19 mouse cellular contexts compared by ENCODE assay signal in genomic region chr11:45173546-45173945, GRCm38 (mm10).
DNase-seq lines count a peak whose midpoint lies in the region; ATAC-seq and TF ChIP-seq lines count a peak whose summit lies in the region.
"Had no signal": no experiment of that assay in that cellular context is flagged by ENCODE, and none has a peak within 500 bp of the region (broad histone marks: within the 10 kb centered on the region; RNA-seq: fewer than 3 reads in every experiment).

No protein-coding gene starts in this region.

- H3K4me3 ChIP-seq in intestine, postnatal 0 days (ENCODE audit: low read depth, low read length): no peak overlapping the region
- no peak overlapping the region for H3K4me3 ChIP-seq in intestine, embryonic 15.5 days (replicated peaks)
- no peak overlapping the region for H3K4me3 ChIP-seq in liver, postnatal 0 days (ENCODE audit: low read depth, low read length)
- no peak overlapping the region for H3K4me3 ChIP-seq in stomach, postnatal 0 days (ENCODE audit: low read depth, low read length)
- H3K4me3 ChIP-seq: heart, embryonic 10.5 days; hindbrain, embryonic 15.5 days; left cerebral cortex, adult 2 months; megakaryocyte, embryonic 14.5 days had no signal

- 87% methylated on average over 2 of the region's 2 CpGs for WGBS in intestine, postnatal 0 days
- 83% methylated on average over 2 of the region's 2 CpGs for WGBS in intestine, embryonic 15.5 days
- 74% methylated on average over 2 of the region's 2 CpGs for WGBS in liver, postnatal 0 days (ENCODE audit: insufficient replicate concordance)
- 89% methylated on average over 2 of the region's 2 CpGs for WGBS in stomach, postnatal 0 days

- H3K9me3 ChIP-seq in intestine, postnatal 0 days (ENCODE audit: control insufficient read depth): no peaks in the 10 kb centered on the region
- no peaks in the 10 kb centered on the region for H3K9me3 ChIP-seq in intestine, embryonic 15.5 days
- H3K9me3 ChIP-seq in liver, postnatal 0 days (ENCODE audit: low read length): no peaks in the 10 kb centered on the region
- no peaks in the 10 kb centered on the region for H3K9me3 ChIP-seq in stomach, postnatal 0 days (ENCODE audit: control insufficient read depth, low read length)
- H3K9me3 ChIP-seq: heart, embryonic 10.5 days; hindbrain, embryonic 15.5 days; megakaryocyte, embryonic 14.5 days had no signal

- H3K4me2 ChIP-seq in intestine, postnatal 0 days (replicated peaks; ENCODE audit: low read depth): no peak overlapping the region
- H3K4me2 ChIP-seq in intestine, embryonic 15.5 days (replicated peaks): no peak overlapping the region
- no peak overlapping the region for H3K4me2 ChIP-seq in liver, postnatal 0 days (ENCODE audit: low read depth, low read length)
- H3K4me2 ChIP-seq in stomach, postnatal 0 days (replicated peaks; ENCODE audit: low read depth): no peak overlapping the region
- H3K4me2 ChIP-seq: hindbrain, embryonic 15.5 days had no signal

- H3K36me3 ChIP-seq in intestine, postnatal 0 days (ENCODE audit: control insufficient read depth, insufficient read depth): no peaks in the 10 kb centered on the region
- no peaks in the 10 kb centered on the region for H3K36me3 ChIP-seq in intestine, embryonic 15.5 days
- no peaks in the 10 kb centered on the region for H3K36me3 ChIP-seq in liver, postnatal 0 days (replicated peaks; ENCODE audit: insufficient read depth, low read length)
- H3K36me3 ChIP-seq in stomach, postnatal 0 days (ENCODE audit: control insufficient read depth, insufficient read depth, low read length): no peaks in the 10 kb centered on the region
- H3K36me3 ChIP-seq: heart, embryonic 10.5 days; hindbrain, embryonic 15.5 days had no signal

- H3K4me1 ChIP-seq in intestine, postnatal 0 days (replicated peaks; ENCODE audit: control insufficient read depth, insufficient read depth, low read length): no peaks in the 10 kb centered on the region
- H3K4me1 ChIP-seq in intestine, embryonic 15.5 days (replicated peaks): no peaks in the 10 kb centered on the region
- H3K4me1 ChIP-seq in liver, postnatal 0 days (ENCODE audit: insufficient read depth): no peaks in the 10 kb centered on the region; the same call in 1 of the 2 replicates
- no peaks in the 10 kb centered on the region for H3K4me1 ChIP-seq in stomach, postnatal 0 days (replicated peaks; ENCODE audit: control insufficient read depth, insufficient read depth)
- H3K4me1 ChIP-seq: heart, embryonic 10.5 days; hindbrain, embryonic 15.5 days; megakaryocyte, embryonic 14.5 days had no signal

- no peak for TF ChIP-seq EP300 in liver, postnatal 0 days (IDR thresholded peaks at IDR 0.05; ENCODE audit: low read depth)
- TF ChIP-seq EP300 in stomach, postnatal 0 days (optimal IDR thresholded peaks at IDR 0.05): no peak

- H3K27me3 ChIP-seq in intestine, postnatal 0 days (replicated peaks; ENCODE audit: control insufficient read depth, insufficient read depth, low read length): no peaks in the 10 kb centered on the region
- H3K27me3 ChIP-seq in intestine, embryonic 15.5 days (replicated peaks): no peaks in the 10 kb centered on the region
- no peaks in the 10 kb centered on the region for H3K27me3 ChIP-seq in liver, postnatal 0 days (ENCODE audit: insufficient read depth, low read length)
- no peaks in the 10 kb centered on the region for H3K27me3 ChIP-seq in stomach, postnatal 0 days (ENCODE audit: control insufficient read depth, insufficient read depth, low read length)
- H3K27me3 ChIP-seq: CH12.LX; hindbrain, embryonic 15.5 days; megakaryocyte, embryonic 14.5 days had no signal

- peak; percentile 26 for TF ChIP-seq CTCF in intestine, postnatal 0 days (IDR thresholded peaks at IDR 0.05; ENCODE audit: low read depth)
- TF ChIP-seq CTCF in liver, postnatal 0 days (IDR thresholded peaks at IDR 0.05; ENCODE audit: low read depth): peak; percentile 45
- TF ChIP-seq CTCF in stomach, postnatal 0 days (IDR thresholded peaks at IDR 0.05; ENCODE audit: low read depth): peak; percentile 34

- no peak overlapping the region for H3K9ac ChIP-seq in intestine, postnatal 0 days (ENCODE audit: low read depth, low read length)
- no peak overlapping the region for H3K9ac ChIP-seq in intestine, embryonic 15.5 days
- no peak overlapping the region for H3K9ac ChIP-seq in liver, postnatal 0 days (replicated peaks)
- H3K9ac ChIP-seq in stomach, postnatal 0 days (ENCODE audit: low read length): no peak overlapping the region
- H3K9ac ChIP-seq: hindbrain, embryonic 15.5 days had no signal

- ATAC-seq in intestine, postnatal 0 days: no peak
- ATAC-seq in intestine, embryonic 15.5 days: no peak
- ATAC-seq in liver, postnatal 0 days: no peak
- no peak for ATAC-seq in stomach, postnatal 0 days (ENCODE audit: low FRiP score, low TSS enrichment)
- ATAC-seq: midbrain, embryonic 16.5 days had no signal

- DNase-seq in liver, postnatal 0 days: peak; percentile 20
- no peak for DNase-seq in liver
- DNase-seq in thymus, postnatal 4 days: peak; percentile 7
- no peak for DNase-seq in thymus, postnatal 25 days
- DNase-seq in stomach, postnatal 0 days (ENCODE audit: low spot score): no peak
- DNase-seq in testis, postnatal 14 days (ENCODE audit: low spot score): no peak
- DNase-seq: adrenal gland, postnatal 10 days; cerebellum, adult 2 months; kidney, adult 18-20 months; retina, postnatal 1 day; right cerebral cortex, postnatal 4 days had no signal

- H3K27ac ChIP-seq in intestine, postnatal 0 days (ENCODE audit: low read depth, low read length): no peak overlapping the region
- no peak overlapping the region for H3K27ac ChIP-seq in intestine, embryonic 15.5 days
- 0 out of 2 replicates have a peak overlapping the region, but pooled peaks have one; percentile 8 for H3K27ac ChIP-seq in liver, postnatal 0 days (ENCODE audit: low read depth)
- H3K27ac ChIP-seq in stomach, postnatal 0 days (replicated peaks): no peak overlapping the region
- H3K27ac ChIP-seq: heart, embryonic 10.5 days; hindbrain, embryonic 15.5 days; left cerebral cortex, adult 2 months had no signal

Comparison
In these comparisons a context has a peak if more than half of its experiments do, and no peak if none do; other contexts are left out.
1. DNase-seq: peak in liver, postnatal 0 days (single experiment) and thymus, postnatal 4 days (single experiment); none in liver (single experiment), thymus, postnatal 25 days (single experiment), stomach, postnatal 0 days (single experiment) and testis, postnatal 14 days (single experiment).
2. Peak in every context shown above with its lines, with median percentiles within 50 percentile points of each other: CTCF ChIP-seq.